Mouse (Mus musculus) intestine, embryonic 15.5 days (tissue): ENCODE results near the gene Tbc1d22a. TPM values are rescaled to one million over a fixed set of nuclear protein-coding genes. Genes with fewer than 3 reads are reported as not detected.

Experiments used
- ATAC-seq: fragments of 200-750 bp; cut with Nextera tagmentation; 2 replicates; pipeline ENCODE4 v1.8.0; 2017; ENCODE audit warnings: moderate TSS enrichment, moderate library complexity
- H3K27ac ChIP-seq: fragments of 300-500 bp; sonication (generic); 2 replicates; pipeline ENCODE4 v1.5.1; 2015; ENCODE audit warnings: mild to moderate bottlenecking, inconsistent platforms
- H3K27me3 ChIP-seq: fragments of 300-500 bp; sonication (generic); replicated peaks from 2 replicates; pipeline ENCODE4 v1.6.1; 2015; ENCODE audit warnings: inconsistent platforms
- H3K36me3 ChIP-seq: fragments of 300-500 bp; sonication (generic); 2 replicates; pipeline ENCODE4 v1.6.1; 2015; ENCODE audit warnings: inconsistent platforms
- H3K4me1 ChIP-seq: fragments of 300-500 bp; sonication (generic); replicated peaks from 2 replicates; pipeline ENCODE4 v1.6.1; 2015; ENCODE audit warnings: inconsistent platforms
- H3K4me2 ChIP-seq: fragments of 300-500 bp; sonication (generic); replicated peaks from 2 replicates; pipeline ENCODE4 v1.6.1; 2015; ENCODE audit warnings: mild to moderate bottlenecking, inconsistent platforms
- H3K4me3 ChIP-seq: fragments of 300-500 bp; sonication (generic); replicated peaks from 2 replicates; pipeline ENCODE4 v1.5.1; 2015; ENCODE audit warnings: inconsistent platforms
- H3K9ac ChIP-seq: fragments of 300-500 bp; sonication (generic); 2 replicates; pipeline ENCODE4 v1.6.1; 2015; ENCODE audit warnings: inconsistent platforms
- H3K9me3 ChIP-seq: fragments of 300-500 bp; sonication (generic); 2 replicates; pipeline ENCODE4 v1.6.1; 2016; ENCODE audit warnings: inconsistent platforms
- WGBS: fragments of 180-500 bp; shearing (Covaris S2); methylation state at CpG from one replicate; pipeline ENCODE4 v1.1.7; 2015; 5-methylcytosine and 5-hydroxymethylcytosine counted together
- polyA plus RNA-seq: library from polyadenylated mRNA; unstranded; fragments of >200 nt; fragmentation: Nextera tagmentation; extraction: Ambion mirVana; gene quantifications from 2 replicates; pipeline ENCODE4 v1.2.1, GENCODE M21; 2015

Gene Tbc1d22a
- polyA plus RNA-seq, 1 experiment from 2014 or later, result 10.0 TPM

GRCm38 (mm10) chr15:86309213-86309829 lies 95.1 kb downstream of the Tbc1d22a start:
- ATAC-seq, result no peak
- Histone ChIP-seq H3K9me3 (no peaks in the 10 kb centered on the region), H3K27me3 (no peaks in the 10 kb centered on the region), H3K4me2 (no peak overlapping the region), H3K36me3 (0 out of 2 replicates have a peak, but pooled peaks cover 4% of the 10 kb centered on the region), H3K4me1 (no peaks in the 10 kb centered on the region), H3K27ac (no peak overlapping the region), H3K9ac (no peak overlapping the region), H3K4me3 (no peak overlapping the region)
- 82% methylated on average over 5 of the region's 5 CpGs for WGBS

- no peak overlapping the region for H3K4me2 ChIP-seq
- no peaks in the 10 kb centered on the region for H3K9me3 ChIP-seq
- no peaks in the 10 kb centered on the region for H3K27me3 ChIP-seq
- H3K27ac ChIP-seq, result no peak overlapping the region
- H3K4me1 ChIP-seq, result no peaks in the 10 kb centered on the region
- H3K4me3 ChIP-seq, result no peak overlapping the region
- no peak overlapping the region for H3K9ac ChIP-seq
- ATAC-seq, result no peak
- no peaks in the 10 kb centered on the region for H3K36me3 ChIP-seq
- WGBS, result 89% methylated on average over 19 of the region's 19 CpGs
These were observed 106.7 kb downstream of the Tbc1d22a start for GRCm38 (mm10) chr15:86320803-86321510.

GRCm38 (mm10) chr15:86326341-86326740 lies 112.1 kb downstream of the Tbc1d22a start:
- no peaks in the 10 kb centered on the region for H3K36me3 ChIP-seq
- no peaks in the 10 kb centered on the region for H3K27me3 ChIP-seq
- no peak for ATAC-seq
- no peaks in the 10 kb centered on the region for H3K4me1 ChIP-seq
- no peak overlapping the region for H3K9ac ChIP-seq
- H3K27ac ChIP-seq, result no peak overlapping the region
- H3K4me3 ChIP-seq, result no peak overlapping the region
- 91% methylated on average over 4 of the region's 4 CpGs for WGBS
- no peak overlapping the region for H3K4me2 ChIP-seq
- no peaks in the 10 kb centered on the region for H3K9me3 ChIP-seq

- 62% methylated on average over 7 of the region's 7 CpGs for WGBS
- no peak for ATAC-seq
- no peak overlapping the region for H3K27ac ChIP-seq
- no peaks in the 10 kb centered on the region for H3K27me3 ChIP-seq
- H3K9me3 ChIP-seq, result no peaks in the 10 kb centered on the region
- no peak overlapping the region for H3K4me2 ChIP-seq
- H3K4me3 ChIP-seq, result no peak overlapping the region
- no peak overlapping the region for H3K9ac ChIP-seq
- H3K4me1 ChIP-seq, result no peaks in the 10 kb centered on the region
- H3K36me3 ChIP-seq, result no peaks in the 10 kb centered on the region
These were observed 115.7 kb downstream of the Tbc1d22a start for GRCm38 (mm10) chr15:86329911-86330310.

GRCm38 (mm10) chr15:86330454-86330853 lies 116.2 kb downstream of the Tbc1d22a start:
- no peaks in the 10 kb centered on the region for H3K9me3 ChIP-seq
- no peak overlapping the region for H3K4me3 ChIP-seq
- 73% methylated on average over 7 of the region's 7 CpGs for WGBS
- H3K27me3 ChIP-seq, result no peaks in the 10 kb centered on the region
- H3K36me3 ChIP-seq, result no peaks in the 10 kb centered on the region
- no peak overlapping the region for H3K4me2 ChIP-seq
- H3K9ac ChIP-seq, result no peak overlapping the region
- no peak for ATAC-seq
- no peak overlapping the region for H3K27ac ChIP-seq
- no peaks in the 10 kb centered on the region for H3K4me1 ChIP-seq

GRCm38 (mm10) chr15:86331501-86332245 lies 117.4 kb downstream of the Tbc1d22a start:
- Histone ChIP-seq H3K4me1 (no peaks in the 10 kb centered on the region), H3K4me3 (no peak overlapping the region)

GRCm38 (mm10) chr15:86333176-86333575 lies 118.9 kb downstream of the Tbc1d22a start:
- H3K9me3 ChIP-seq, result no peaks in the 10 kb centered on the region
- no peak for ATAC-seq
- H3K9ac ChIP-seq, result no peak overlapping the region
- H3K4me3 ChIP-seq, result no peak overlapping the region
- no peaks in the 10 kb centered on the region for H3K27me3 ChIP-seq
- no peaks in the 10 kb centered on the region for H3K4me1 ChIP-seq
- no peaks in the 10 kb centered on the region for H3K36me3 ChIP-seq
- 94% methylated on average over 4 of the region's 4 CpGs for WGBS
- H3K27ac ChIP-seq, result no peak overlapping the region
- H3K4me2 ChIP-seq, result no peak overlapping the region

More at GRCm38 (mm10) chr15:86331501-86332245, 117.4 kb downstream of the Tbc1d22a start:
- H3K9me3 ChIP-seq, result no peaks in the 10 kb centered on the region
- H3K27ac ChIP-seq, result no peak overlapping the region
- H3K4me2 ChIP-seq, result no peak overlapping the region
- H3K9ac ChIP-seq, result no peak overlapping the region
- no peaks in the 10 kb centered on the region for H3K27me3 ChIP-seq
- 76% methylated on average over 8 of the region's 8 CpGs for WGBS
- no peaks in the 10 kb centered on the region for H3K36me3 ChIP-seq
- ATAC-seq, result no peak

- H3K27me3 ChIP-seq, result no peaks in the 10 kb centered on the region
- no peak overlapping the region for H3K4me3 ChIP-seq
- H3K9me3 ChIP-seq, result no peaks in the 10 kb centered on the region
- no peak overlapping the region for H3K27ac ChIP-seq
- no peak for ATAC-seq
- no peaks in the 10 kb centered on the region for H3K36me3 ChIP-seq
- H3K4me1 ChIP-seq, result no peaks in the 10 kb centered on the region
- WGBS, result 81% methylated on average over 2 of the region's 2 CpGs
- H3K4me2 ChIP-seq, result no peak overlapping the region
- H3K9ac ChIP-seq, result no peak overlapping the region
These were observed 119.3 kb downstream of the Tbc1d22a start for GRCm38 (mm10) chr15:86333606-86334005.

GRCm38 (mm10) chr15:86334276-86334675 lies 120.0 kb downstream of the Tbc1d22a start:
- no peaks in the 10 kb centered on the region for H3K27me3 ChIP-seq
- ATAC-seq, result no peak
- H3K9me3 ChIP-seq, result no peaks in the 10 kb centered on the region
- H3K4me1 ChIP-seq, result no peaks in the 10 kb centered on the region
- H3K4me2 ChIP-seq, result no peak overlapping the region
- no peak overlapping the region for H3K4me3 ChIP-seq
- H3K27ac ChIP-seq, result no peak overlapping the region
- 90% methylated on average over 4 of the region's 4 CpGs for WGBS
- no peaks in the 10 kb centered on the region for H3K36me3 ChIP-seq
- no peak overlapping the region for H3K9ac ChIP-seq

GRCm38 (mm10) chr15:86334745-86335144 lies 120.5 kb downstream of the Tbc1d22a start:
- WGBS, result 88% methylated on average over 9 of the region's 9 CpGs
- ATAC-seq, result no peak
- Histone ChIP-seq H3K4me3 (no peak overlapping the region), H3K9ac (no peak overlapping the region), H3K4me2 (no peak overlapping the region), H3K27ac (no peak overlapping the region), H3K9me3 (no peaks in the 10 kb centered on the region), H3K36me3 (no peaks in the 10 kb centered on the region), H3K4me1 (no peaks in the 10 kb centered on the region), H3K27me3 (no peaks in the 10 kb centered on the region)

GRCm38 (mm10) chr15:86335781-86336180 lies 121.5 kb downstream of the Tbc1d22a start:
- no peaks in the 10 kb centered on the region for H3K27me3 ChIP-seq
- H3K4me1 ChIP-seq, result no peaks in the 10 kb centered on the region
- H3K36me3 ChIP-seq, result no peaks in the 10 kb centered on the region
- ATAC-seq, result no peak
- H3K4me2 ChIP-seq, result no peak overlapping the region
- H3K9me3 ChIP-seq, result no peaks in the 10 kb centered on the region
- no peak overlapping the region for H3K9ac ChIP-seq
- no peak overlapping the region for H3K27ac ChIP-seq
- no peak overlapping the region for H3K4me3 ChIP-seq
- WGBS, result 83% methylated on average over 1 of the region's 1 CpGs

- no peak overlapping the region for H3K9ac ChIP-seq
- 78% methylated on average over 10 of the region's 10 CpGs for WGBS
- H3K36me3 ChIP-seq, result no peaks in the 10 kb centered on the region
These were observed 123.5 kb downstream of the Tbc1d22a start for GRCm38 (mm10) chr15:86337726-86338125.

More at GRCm38 (mm10) chr15:86337726-86338125, 123.5 kb downstream of the Tbc1d22a start:
- Histone ChIP-seq H3K4me3 (no peak overlapping the region), H3K4me1 (0 out of 2 replicates have a peak, but pooled peaks cover 3% of the 10 kb centered on the region), H3K27me3 (no peaks in the 10 kb centered on the region), H3K4me2 (no peak overlapping the region), H3K9me3 (no peaks in the 10 kb centered on the region), H3K27ac (no peak overlapping the region)
- ATAC-seq, result no peak
